Mouse (Mus musculus): Measurements from ENCODE around the gene Myh7b. TPM values are rescaled to one million over a fixed set of nuclear protein-coding genes. Genes with fewer than 3 reads are reported as not detected.

Gene Myh7b
- polyA plus RNA-seq, 1 experiment from 2014 or later: 0.66 TPM

DNA sequence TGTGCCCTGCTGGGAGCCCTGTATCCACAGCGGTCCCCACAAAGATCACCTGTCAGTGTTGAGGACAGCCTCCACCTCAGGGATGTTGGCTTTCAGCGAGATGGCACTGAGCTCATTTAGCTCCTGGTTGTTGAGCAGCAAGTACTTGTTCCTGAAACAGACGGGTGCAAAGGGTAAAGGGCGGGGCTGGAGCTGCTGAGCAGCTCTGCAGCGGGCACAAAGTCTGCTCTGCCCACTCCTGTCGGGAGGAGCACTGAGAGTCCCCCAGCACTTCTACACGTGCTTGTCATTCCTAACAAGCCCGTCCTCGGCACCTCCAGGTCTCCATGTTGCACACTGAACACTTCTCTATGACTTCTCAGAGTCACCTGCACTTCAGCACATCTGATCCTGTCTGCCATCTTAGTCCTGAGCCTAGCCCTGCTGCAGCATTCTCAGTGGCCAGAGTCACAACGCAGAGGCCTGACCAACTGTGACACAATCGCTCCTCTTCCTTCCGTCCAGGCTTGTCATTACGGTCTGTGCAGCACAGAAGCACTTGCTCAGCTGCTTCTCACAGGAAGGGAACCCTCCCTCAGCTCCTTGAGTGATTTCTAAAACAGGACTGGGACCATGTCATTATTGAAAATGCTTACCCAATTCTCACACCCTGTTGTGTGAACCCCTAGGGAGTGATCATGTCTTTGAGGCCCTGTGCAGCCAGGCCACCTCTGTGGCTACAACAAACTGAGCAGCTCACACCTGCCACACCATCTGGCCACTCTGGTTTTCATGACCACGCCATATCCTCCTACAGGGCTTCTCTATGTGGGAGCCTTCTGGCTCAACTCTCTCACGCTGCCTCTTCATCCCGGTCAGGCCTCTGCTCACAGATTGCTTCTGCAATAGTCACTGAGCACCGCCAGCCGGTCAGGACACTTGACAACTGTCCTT is 30.8 kb downstream of the Myh7b start:
- peaks cover 94% of the 10 kb centered on the region for H3K36me3 ChIP-seq (replicated peaks)
- H3K27ac ChIP-seq: 0 out of 2 replicates have a peak overlapping the region, but pooled peaks have one; percentile 36
- 82% methylated on average over 18 of the region's 18 CpGs for WGBS
- H3K9me3 ChIP-seq: no peaks in the 10 kb centered on the region
- H3K27me3 ChIP-seq: no peaks in the 10 kb centered on the region
- H3K4me2 ChIP-seq: no peak overlapping the region
- H3K4me1 ChIP-seq: peaks cover 4% of the 10 kb centered on the region; the same call in 1 of the 2 replicates
- H3K4me3 ChIP-seq (replicated peaks): no peak overlapping the region
- no peak overlapping the region for H3K9ac ChIP-seq
- no peak for ATAC-seq (ENCODE audit: low FRiP score)

- no peak overlapping the region for H3K9ac ChIP-seq
- no peak overlapping the region for H3K4me3 ChIP-seq (replicated peaks)
- no peaks in the 10 kb centered on the region for H3K9me3 ChIP-seq
- H3K4me1 ChIP-seq: peaks cover under 1% of the 10 kb centered on the region; the same call in 1 of the 2 replicates
- no peaks in the 10 kb centered on the region for H3K27me3 ChIP-seq
- no peak overlapping the region for H3K4me2 ChIP-seq
- H3K27ac ChIP-seq: no peak overlapping the region
- H3K36me3 ChIP-seq (replicated peaks): peaks cover 92% of the 10 kb centered on the region
- WGBS: 81% methylated on average over 7 of the region's 7 CpGs
- ATAC-seq (ENCODE audit: low FRiP score): no peak
Observed at GRCm38 (mm10) chr2:155645746-155646145, 34.7 kb downstream of the Myh7b start.

DNA sequence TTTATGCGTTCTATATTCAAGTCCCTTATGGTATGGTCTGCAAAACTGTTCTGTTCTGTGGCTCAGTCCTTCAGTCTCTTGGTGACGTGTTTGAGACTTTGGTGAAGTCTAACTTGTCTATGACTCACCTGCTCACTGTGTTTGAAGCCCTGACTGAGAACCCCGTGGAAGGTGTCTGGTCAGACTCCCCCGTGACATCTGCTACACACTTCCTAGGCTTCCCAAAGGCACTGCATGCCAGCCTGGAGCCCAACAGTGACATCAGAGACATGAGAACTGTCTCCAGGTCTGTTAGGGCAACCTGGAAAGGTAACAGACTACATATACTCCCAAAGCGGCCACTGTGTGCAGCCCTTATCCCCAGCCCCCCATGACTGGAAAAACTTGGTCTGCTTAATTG is 41.6 kb downstream of the Myh7b start:
- Histone ChIP-seq H3K9me3 (no peaks in the 10 kb centered on the region), H3K27ac (no peak overlapping the region), H3K4me2 (no peak overlapping the region), H3K36me3 (replicated peaks) (peaks cover 85% of the 10 kb centered on the region), H3K4me3 (replicated peaks) (no peak overlapping the region), H3K27me3 (no peaks in the 10 kb centered on the region), H3K9ac (no peak overlapping the region), H3K4me1 (peaks cover 8% of the 10 kb centered on the region)
- ATAC-seq (ENCODE audit: low FRiP score): no peak
- WGBS: 93% methylated on average over 5 of the region's 5 CpGs

GRCm38 (mm10) chr2:155655759-155656372 is 44.9 kb downstream of the Myh7b start:
- no peak overlapping the region for H3K4me2 ChIP-seq
- H3K9me3 ChIP-seq: no peaks in the 10 kb centered on the region
- peaks cover 8% of the 10 kb centered on the region for H3K4me1 ChIP-seq
- 0 out of 2 replicates have a peak, but pooled peaks have one; percentile 57 for ATAC-seq (ENCODE audit: low FRiP score)
- WGBS: 37% methylated on average over 6 of the region's 6 CpGs
- H3K9ac ChIP-seq: no peak overlapping the region
- H3K4me3 ChIP-seq (replicated peaks): no peak overlapping the region
- H3K27ac ChIP-seq: 0 out of 2 replicates have a peak overlapping the region, but pooled peaks have one; percentile 36
- H3K36me3 ChIP-seq (replicated peaks): peaks cover 76% of the 10 kb centered on the region
- H3K27me3 ChIP-seq: no peaks in the 10 kb centered on the region

- Histone ChIP-seq H3K9me3 (no peaks in the 10 kb centered on the region), H3K9ac (no peak overlapping the region), H3K4me1 (no peaks in the 10 kb centered on the region), H3K36me3 (replicated peaks) (peaks cover 79% of the 10 kb centered on the region), H3K27ac (no peak overlapping the region), H3K27me3 (no peaks in the 10 kb centered on the region), H3K4me2 (no peak overlapping the region), H3K4me3 (replicated peaks) (no peak overlapping the region)
- 77% methylated on average over 5 of the region's 5 CpGs for WGBS
- ATAC-seq (ENCODE audit: low FRiP score): no peak
Observed at GRCm38 (mm10) chr2:155662390-155662789, 51.4 kb downstream of the Myh7b start.

- 31% methylated on average over 5 of the region's 5 CpGs for WGBS
- Histone ChIP-seq H3K4me1 (no peaks in the 10 kb centered on the region), H3K9ac (no peak overlapping the region), H3K27ac (no peak overlapping the region), H3K9me3 (no peaks in the 10 kb centered on the region), H3K4me2 (no peak overlapping the region), H3K27me3 (no peaks in the 10 kb centered on the region), H3K36me3 (replicated peaks) (peaks cover 79% of the 10 kb centered on the region), H3K4me3 (replicated peaks) (no peak overlapping the region)
- ATAC-seq (ENCODE audit: low FRiP score): no peak
Observed at GRCm38 (mm10) chr2:155663097-155663496, 52.1 kb downstream of the Myh7b start.

- Histone ChIP-seq H3K4me3 (replicated peaks) (no peak overlapping the region), H3K36me3 (replicated peaks) (peaks cover 74% of the 10 kb centered on the region), H3K9ac (no peak overlapping the region), H3K27ac (no peak overlapping the region), H3K4me2 (no peak overlapping the region), H3K4me1 (no peaks in the 10 kb centered on the region), H3K9me3 (no peaks in the 10 kb centered on the region), H3K27me3 (no peaks in the 10 kb centered on the region)
- no peak for ATAC-seq (ENCODE audit: low FRiP score)
- WGBS: 82% methylated on average over 6 of the region's 6 CpGs
Observed at GRCm38 (mm10) chr2:155663910-155664460, 53.0 kb downstream of the Myh7b start.

DNA sequence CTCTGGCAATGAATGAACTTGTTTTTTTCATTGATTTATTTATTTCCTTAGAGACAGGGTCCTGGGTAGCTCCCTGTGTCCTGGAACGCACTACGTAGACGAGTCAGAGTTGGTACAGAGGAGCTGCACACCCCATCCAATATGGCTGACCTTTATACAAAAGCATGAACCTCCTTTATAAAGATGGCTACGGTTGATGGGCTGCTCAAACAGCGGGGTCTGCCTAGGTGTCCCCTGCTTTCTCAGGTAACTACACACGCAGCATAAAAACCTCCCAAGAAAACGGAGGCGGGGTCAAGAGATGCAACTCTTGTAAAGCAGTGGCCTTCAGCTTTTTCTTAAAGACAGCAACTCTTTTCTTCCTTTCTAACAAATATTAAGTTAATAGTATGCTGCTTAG is 56.9 kb downstream of the Myh7b start:
- no peak overlapping the region for H3K4me2 ChIP-seq
- ATAC-seq (ENCODE audit: low FRiP score): no peak
- peaks cover 70% of the 10 kb centered on the region for H3K36me3 ChIP-seq (replicated peaks)
- H3K27ac ChIP-seq: no peak overlapping the region
- WGBS: 96% methylated on average over 8 of the region's 8 CpGs
- H3K9ac ChIP-seq: no peak overlapping the region
- H3K9me3 ChIP-seq: no peaks in the 10 kb centered on the region
- H3K4me1 ChIP-seq: no peaks in the 10 kb centered on the region
- no peak overlapping the region for H3K4me3 ChIP-seq (replicated peaks)
- H3K27me3 ChIP-seq: no peaks in the 10 kb centered on the region

DNA sequence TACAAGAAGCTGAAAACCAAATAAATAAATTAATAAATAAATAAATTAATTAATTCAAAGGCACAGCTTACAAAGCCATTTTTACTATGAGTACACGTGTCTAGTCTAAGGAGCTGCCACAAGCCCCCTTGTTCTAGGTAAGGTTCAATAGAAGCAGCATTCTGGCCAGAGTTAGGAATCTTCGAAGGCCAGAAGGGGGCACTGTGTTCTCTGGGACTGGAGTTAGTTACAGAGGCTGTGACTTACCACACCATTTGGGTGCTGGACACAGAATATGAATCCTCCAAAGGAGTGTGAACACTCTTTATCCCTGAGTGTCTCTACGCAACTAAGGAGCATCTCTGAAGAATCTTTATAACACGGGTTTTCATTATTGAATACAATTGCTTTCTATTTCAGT is 57.4 kb downstream of the Myh7b start:
- peaks cover 65% of the 10 kb centered on the region for H3K36me3 ChIP-seq (replicated peaks)
- WGBS: 86% methylated on average over 4 of the region's 4 CpGs
- no peak for ATAC-seq (ENCODE audit: low FRiP score)
- no peak overlapping the region for H3K4me2 ChIP-seq
- no peaks in the 10 kb centered on the region for H3K27me3 ChIP-seq
- no peaks in the 10 kb centered on the region for H3K9me3 ChIP-seq
- H3K27ac ChIP-seq: no peak overlapping the region
- H3K4me3 ChIP-seq (replicated peaks): no peak overlapping the region
- no peaks in the 10 kb centered on the region for H3K4me1 ChIP-seq
- no peak overlapping the region for H3K9ac ChIP-seq

DNA sequence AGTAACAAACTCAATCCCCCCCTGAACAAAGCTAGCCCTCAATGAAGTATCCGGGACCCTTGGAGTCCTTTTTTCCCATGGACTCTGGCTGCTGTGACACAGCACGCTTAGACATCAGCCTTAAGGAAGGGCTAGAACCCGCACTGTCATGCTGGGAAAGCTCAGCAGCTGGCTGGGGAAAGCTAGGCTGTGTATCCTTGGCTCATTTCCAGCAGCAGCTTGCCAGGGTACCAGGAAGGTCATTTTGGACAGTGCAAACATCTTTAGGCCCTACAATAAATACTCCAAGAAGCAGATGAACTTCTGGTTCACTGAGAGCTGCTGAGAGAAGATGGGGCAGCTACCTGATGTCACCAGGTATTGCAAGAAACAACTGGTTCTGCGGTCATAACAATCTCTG is 60.2 kb downstream of the Myh7b start:
- H3K4me1 ChIP-seq: peaks cover 2% of the 10 kb centered on the region; the same call in 1 of the 2 replicates
- no peak overlapping the region for H3K4me2 ChIP-seq
- H3K9me3 ChIP-seq: no peaks in the 10 kb centered on the region
- ATAC-seq (ENCODE audit: low FRiP score): no peak
- no peak overlapping the region for H3K9ac ChIP-seq
- no peak overlapping the region for H3K27ac ChIP-seq
- peaks cover 41% of the 10 kb centered on the region for H3K36me3 ChIP-seq (replicated peaks)
- 97% methylated on average over 4 of the region's 4 CpGs for WGBS
- H3K4me3 ChIP-seq (replicated peaks): no peak overlapping the region
- H3K27me3 ChIP-seq: no peaks in the 10 kb centered on the region

GRCm38 (mm10) chr2:155673546-155673945 is 62.5 kb downstream of the Myh7b start:
- WGBS: 30% methylated on average over 2 of the region's 2 CpGs
- Histone ChIP-seq H3K9me3 (no peaks in the 10 kb centered on the region), H3K27me3 (no peaks in the 10 kb centered on the region)

DNA sequence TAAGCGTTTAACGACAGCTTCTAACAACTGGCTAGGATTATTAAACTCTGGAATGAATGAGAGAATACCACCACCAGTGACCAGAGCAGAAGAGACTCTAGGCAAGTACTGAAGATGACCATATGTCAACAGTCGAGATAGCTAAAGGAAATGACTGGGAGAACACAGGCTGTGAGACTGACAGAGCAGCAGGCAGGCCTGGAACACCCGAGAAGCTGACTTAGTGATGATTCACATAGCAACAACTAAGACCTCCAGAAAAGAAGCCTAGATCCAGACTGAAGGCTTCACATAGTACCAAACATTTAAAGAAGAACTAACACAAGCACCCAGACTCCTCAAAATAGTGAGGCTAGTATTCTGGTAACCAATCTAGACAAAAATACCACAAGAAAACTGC is 64.1 kb downstream of the Myh7b start:
- Histone ChIP-seq H3K4me1 (peaks cover 2% of the 10 kb centered on the region; the same call in 1 of the 2 replicates), H3K9ac (no peak overlapping the region), H3K27ac (no peak overlapping the region), H3K4me2 (no peak overlapping the region), H3K27me3 (no peaks in the 10 kb centered on the region), H3K36me3 (replicated peaks) (peaks cover 25% of the 10 kb centered on the region), H3K9me3 (no peaks in the 10 kb centered on the region), H3K4me3 (replicated peaks) (no peak overlapping the region)
- ATAC-seq (ENCODE audit: low FRiP score): no peak
- 77% methylated on average over 4 of the region's 4 CpGs for WGBS

More at GRCm38 (mm10) chr2:155673546-155673945, 62.5 kb downstream of the Myh7b start:
- ATAC-seq (ENCODE audit: low FRiP score): no peak
- Histone ChIP-seq H3K4me3 (replicated peaks) (no peak overlapping the region), H3K36me3 (replicated peaks) (peaks cover 25% of the 10 kb centered on the region), H3K4me2 (no peak overlapping the region), H3K4me1 (peaks cover 2% of the 10 kb centered on the region; the same call in 1 of the 2 replicates), H3K9ac (no peak overlapping the region), H3K27ac (no peak overlapping the region)
